Mouse (Mus musculus) lung, postnatal 0 days (tissue): ENCODE measurements around the gene Uts2. TPM values are rescaled to one million over a fixed set of nuclear protein-coding genes. Genes with fewer than 3 reads are reported as not detected.
A peak's percentile ranks its signal among the peaks of the same experiment; 100 is the strongest.

Source experiments
- ATAC-seq: fragments of 200-750 bp; cut with Nextera tagmentation; 2 replicates; pipeline ENCODE4 v1.8.0; 2017; ENCODE audit warnings: moderate library complexity
- DNase-seq: peaks from one replicate; pipeline ENCODE4 v3.0.0-alpha.2; 2016; ENCODE audit warnings: low spot score
- H3K27ac ChIP-seq: fragments of 300-500 bp; sonication (generic); 2 replicates; pipeline ENCODE4 v1.5.1; 2014; ENCODE audit warnings: antibody characterized with exemption, mild to moderate bottlenecking, low read length, mixed read lengths
- H3K27me3 ChIP-seq: fragments of 300-500 bp; sonication (generic); replicated peaks from 2 replicates; pipeline ENCODE4 v1.6.1; 2014; ENCODE audit warnings: low read length, mixed read lengths; ENCODE audit not compliant: insufficient read depth
- H3K36me3 ChIP-seq: fragments of 300-500 bp; sonication (generic); 2 replicates; pipeline ENCODE4 v1.6.1; 2014; ENCODE audit warnings: low read length, mixed read lengths; ENCODE audit not compliant: insufficient read depth
- H3K4me1 ChIP-seq: fragments of 300-500 bp; sonication (generic); 2 replicates; pipeline ENCODE4 v1.6.1; 2014; ENCODE audit warnings: antibody characterized with exemption, low read depth, low read length, mixed read lengths; ENCODE audit not compliant: insufficient read depth
- H3K4me2 ChIP-seq: fragments of 300-500 bp; sonication (generic); replicated peaks from 2 replicates; pipeline ENCODE4 v1.6.1; 2014; ENCODE audit warnings: low read depth, mild to moderate bottlenecking, low read length, moderate library complexity, mixed read lengths
- H3K4me3 ChIP-seq: fragments of 300-500 bp; sonication (generic); 2 replicates; pipeline ENCODE4 v1.5.1; 2014; ENCODE audit warnings: low read depth, low read length
- H3K9ac ChIP-seq: fragments of 300-500 bp; sonication (generic); replicated peaks from 2 replicates; pipeline ENCODE4 v1.6.1; 2014; ENCODE audit warnings: low read depth, mild to moderate bottlenecking
- H3K9me3 ChIP-seq: fragments of 300-500 bp; sonication (generic); 2 replicates; pipeline ENCODE4 v1.6.1; 2016; ENCODE audit warnings: low read length, mixed read lengths
- CTCF ChIP-seq: IDR thresholded peaks from 2 replicates; pipeline ENCODE4 v1.5.1; 2016; ENCODE audit warnings: antibody characterized with exemption, mild to moderate bottlenecking
- EP300 ChIP-seq: IDR thresholded peaks from 2 replicates; pipeline ENCODE4 v1.6.1; 2016; ENCODE audit warnings: antibody characterized with exemption, mild to moderate bottlenecking, control low read depth
- WGBS: fragments of 180-500 bp; shearing (Covaris S2); extraction: QIAGEN DNeasy Blood & Tissue Kit; methylation state at CpG from one replicate; pipeline ENCODE4 v1.1.7; 2014; 5-methylcytosine and 5-hydroxymethylcytosine counted together
- polyA plus RNA-seq: library from polyadenylated mRNA; unstranded; fragments of >200 nt; fragmentation: Nextera tagmentation; extraction: Ambion mirVana; gene quantifications from 2 replicates; pipeline ENCODE4 v1.2.1, GENCODE M21; 2015

The Uts2 gene
- polyA plus RNA-seq, 1 experiment from 2014 or later, result not detected

- Histone ChIP-seq H3K9ac (no peak overlapping the region), H3K4me2 (no peak overlapping the region), H3K27me3 (no peaks in the 10 kb centered on the region), H3K36me3 (no peaks in the 10 kb centered on the region), H3K27ac (no peak overlapping the region), H3K9me3 (no peaks in the 10 kb centered on the region), H3K4me1 (no peaks in the 10 kb centered on the region), H3K4me3 (no peak overlapping the region)
- WGBS, result 16% methylated on average over 1 of the region's 1 CpGs
- TF ChIP-seq EP300 (peak; percentile 51), CTCF (no peak)
- DNase-seq (peak; percentile 81), ATAC-seq (peak; percentile 95)
These were observed 21.8 kb upstream of the Uts2 start for GRCm38 (mm10) chr4:150975145-150975544.

- Histone ChIP-seq H3K36me3 (no peaks in the 10 kb centered on the region), H3K4me2 (no peak overlapping the region), H3K27ac (no peak overlapping the region), H3K27me3 (no peaks in the 10 kb centered on the region), H3K4me3 (no peak overlapping the region), H3K9me3 (no peaks in the 10 kb centered on the region), H3K9ac (no peak overlapping the region), H3K4me1 (no peaks in the 10 kb centered on the region)
- DNase-seq, result no peak
- 76% methylated on average over 21 of the region's 21 CpGs for WGBS
- TF ChIP-seq EP300 (no peak), CTCF (peak; percentile 16)
- no peak for ATAC-seq
These were observed 18.6 kb upstream of the Uts2 start for GRCm38 (mm10) chr4:150978156-150978910.

- Histone ChIP-seq H3K4me1 (no peaks in the 10 kb centered on the region), H3K4me3 (no peak overlapping the region), H3K27ac (no peak overlapping the region), H3K9me3 (no peaks in the 10 kb centered on the region), H3K4me2 (no peak overlapping the region), H3K36me3 (no peaks in the 10 kb centered on the region), H3K9ac (no peak overlapping the region), H3K27me3 (no peaks in the 10 kb centered on the region)
- WGBS, result 61% methylated on average over 9 of the region's 9 CpGs
- DNase-seq, result no peak
- ATAC-seq, result no peak
- TF ChIP-seq CTCF (no peak), EP300 (no peak)
These were observed 17.4 kb upstream of the Uts2 start for GRCm38 (mm10) chr4:150979455-150979854.

- Histone ChIP-seq H3K4me1 (no peaks in the 10 kb centered on the region), H3K27ac (no peak overlapping the region), H3K36me3 (no peaks in the 10 kb centered on the region), H3K9me3 (no peaks in the 10 kb centered on the region), H3K4me2 (no peak overlapping the region), H3K4me3 (no peak overlapping the region), H3K27me3 (no peaks in the 10 kb centered on the region), H3K9ac (no peak overlapping the region)
- TF ChIP-seq CTCF (no peak), EP300 (no peak)
- no peak for ATAC-seq
- 81% methylated on average over 5 of the region's 5 CpGs for WGBS
- DNase-seq, result no peak
These were observed 16.7 kb upstream of the Uts2 start for GRCm38 (mm10) chr4:150980153-150980552.

- TF ChIP-seq EP300 (no peak), CTCF (peak; percentile 73)
- Histone ChIP-seq H3K4me1 (no peaks in the 10 kb centered on the region), H3K9me3 (no peaks in the 10 kb centered on the region), H3K36me3 (no peaks in the 10 kb centered on the region), H3K4me2 (no peak overlapping the region), H3K27me3 (no peaks in the 10 kb centered on the region), H3K9ac (no peak overlapping the region), H3K4me3 (no peak overlapping the region), H3K27ac (no peak overlapping the region)
- WGBS, result 43% methylated on average over 6 of the region's 6 CpGs
- ATAC-seq (no peak), DNase-seq (peak; percentile 47)
These were observed 6.7 kb upstream of the Uts2 start for GRCm38 (mm10) chr4:150990148-150990547.

DNA sequence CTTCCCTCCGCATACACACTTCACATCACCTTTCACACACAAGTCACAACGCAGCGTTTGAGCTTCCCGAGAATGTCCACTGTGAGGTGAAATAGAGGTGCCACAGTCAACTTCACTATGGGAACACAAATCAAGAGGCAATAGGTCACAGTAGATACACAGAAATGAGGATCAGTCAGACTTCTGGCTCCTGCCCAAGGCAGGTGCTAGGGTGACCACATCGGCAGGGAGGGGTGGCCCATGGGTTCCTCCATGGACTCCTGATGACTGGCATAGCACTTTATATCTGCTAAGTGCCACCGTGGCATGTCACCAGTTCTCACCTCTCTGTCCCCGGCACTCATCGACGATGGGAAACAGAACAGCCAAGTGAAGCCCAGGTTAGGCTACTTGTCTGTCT is 1.7 kb downstream of the Uts2 start:
- Histone ChIP-seq H3K27me3 (no peaks in the 10 kb centered on the region), H3K27ac (no peak overlapping the region), H3K4me3 (no peak overlapping the region), H3K4me1 (no peaks in the 10 kb centered on the region), H3K9me3 (no peaks in the 10 kb centered on the region), H3K36me3 (no peaks in the 10 kb centered on the region), H3K9ac (no peak overlapping the region), H3K4me2 (no peak overlapping the region)
- TF ChIP-seq CTCF (no peak), EP300 (no peak)
- DNase-seq (no peak), ATAC-seq (no peak)
- 88% methylated on average over 9 of the region's 9 CpGs for WGBS
